Mouse (Mus musculus): ENCODE measurements around the gene 4933412E24Rik. TPM values are rescaled to one million over a fixed set of nuclear protein-coding genes. Genes with fewer than 3 reads are reported as not detected.

Gene 4933412E24Rik
- not detected in 2 replicates for polyA plus RNA-seq (2016; fragmentation: Nextera tagmentation; extraction: Ambion mirVana)

DNA sequence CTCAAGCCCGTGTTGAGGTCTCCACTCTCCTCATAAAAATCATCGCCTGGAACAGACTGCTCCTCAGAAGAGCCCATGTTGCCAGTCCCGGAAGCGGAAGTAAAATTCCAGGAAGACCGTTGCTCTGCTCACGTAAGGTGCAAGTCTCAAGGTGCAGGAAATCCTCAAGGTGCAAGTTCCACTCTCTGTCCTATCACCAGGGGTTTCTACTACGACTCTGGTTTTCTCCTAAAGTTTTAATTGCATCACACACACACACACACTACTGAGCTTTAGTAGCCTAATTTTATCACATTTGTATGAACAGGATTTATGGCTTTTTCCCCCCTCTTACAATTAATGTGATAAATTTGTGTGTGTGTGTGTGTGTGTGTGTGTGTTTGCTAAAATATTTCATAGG, at the start of gene 4933412E24Rik:
Gene 4933412E24Rik (minus strand): TSS at position 101 of the 400 bp plus-strand sequence.
- Histone ChIP-seq H3K9ac (no peak within 1 kb of the TSS), H3K27ac (ENCODE audit: poor library complexity, severe bottlenecking) (no peak within 1 kb of the TSS), H3K27me3 (replicated peaks) (no peaks in the 10 kb centered on the region), H3K4me1 (replicated peaks) (peaks cover 9% of the 10 kb centered on the region; the same call in 1 of the 2 replicates), H3K9me3 (replicated peaks) (no peaks in the 10 kb centered on the region), H3K4me3 (no peak within 1 kb of the TSS), H3K4me2 (no peak within 1 kb of the TSS), H3K36me3 (no peaks in the 10 kb centered on the region)
- 84% methylated on average over 7 of the region's 7 CpGs for WGBS
- no peak for ATAC-seq (ENCODE audit: insufficient number of reproducible peaks, low FRiP score)

DNA sequence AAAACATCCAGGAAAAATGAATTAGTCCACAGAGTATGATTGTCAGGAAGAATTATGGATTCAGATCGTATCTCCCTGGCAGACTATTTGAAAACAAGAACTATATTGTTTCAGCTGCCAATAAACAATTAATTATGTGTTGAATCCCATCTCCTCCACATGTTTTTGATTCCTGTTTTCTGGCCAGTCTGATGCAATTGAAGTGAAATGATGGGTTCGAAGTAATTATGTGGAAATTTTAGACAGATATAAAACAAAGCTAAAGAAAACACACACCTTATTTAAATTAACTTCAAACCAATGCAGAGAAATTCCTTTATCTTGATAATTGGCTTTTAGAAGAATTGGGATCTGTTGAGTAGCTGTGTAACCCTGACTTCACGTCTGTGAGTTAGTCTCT, 14.3 kb upstream of the 4933412E24Rik start:
- Histone ChIP-seq H3K36me3 (no peaks in the 10 kb centered on the region), H3K4me1 (replicated peaks) (no peaks in the 10 kb centered on the region), H3K27me3 (replicated peaks) (no peaks in the 10 kb centered on the region), H3K4me2 (no peak overlapping the region), H3K9me3 (replicated peaks) (no peaks in the 10 kb centered on the region), H3K4me3 (no peak overlapping the region), H3K27ac (ENCODE audit: poor library complexity, severe bottlenecking) (no peak overlapping the region), H3K9ac (no peak overlapping the region)
- WGBS: 70% methylated on average over 3 of the region's 3 CpGs
- no peak for ATAC-seq (ENCODE audit: insufficient number of reproducible peaks, low FRiP score)

DNA sequence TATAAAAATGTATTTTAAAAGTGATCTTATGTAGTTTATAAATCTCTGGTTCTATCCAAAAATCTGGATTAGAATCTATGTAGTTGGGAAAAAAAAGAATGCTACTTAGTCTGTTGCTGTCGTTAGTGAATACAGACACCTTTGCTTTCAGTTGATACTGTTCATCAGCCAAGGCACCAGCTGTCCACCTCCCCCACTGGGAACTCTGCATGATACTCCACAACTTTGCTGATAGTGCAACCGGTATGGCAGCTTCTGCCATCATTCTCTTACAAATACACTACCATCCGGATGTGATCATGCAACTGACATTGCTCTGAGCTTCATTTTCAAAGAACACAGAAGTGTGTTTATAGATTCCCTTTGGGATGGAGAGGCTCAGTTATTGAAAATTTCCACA, 4.8 kb upstream of the 4933412E24Rik start:
- H3K4me3 ChIP-seq: no peak overlapping the region
- 29% methylated on average over 3 of the region's 3 CpGs for WGBS
- no peaks in the 10 kb centered on the region for H3K9me3 ChIP-seq (replicated peaks)

DNA sequence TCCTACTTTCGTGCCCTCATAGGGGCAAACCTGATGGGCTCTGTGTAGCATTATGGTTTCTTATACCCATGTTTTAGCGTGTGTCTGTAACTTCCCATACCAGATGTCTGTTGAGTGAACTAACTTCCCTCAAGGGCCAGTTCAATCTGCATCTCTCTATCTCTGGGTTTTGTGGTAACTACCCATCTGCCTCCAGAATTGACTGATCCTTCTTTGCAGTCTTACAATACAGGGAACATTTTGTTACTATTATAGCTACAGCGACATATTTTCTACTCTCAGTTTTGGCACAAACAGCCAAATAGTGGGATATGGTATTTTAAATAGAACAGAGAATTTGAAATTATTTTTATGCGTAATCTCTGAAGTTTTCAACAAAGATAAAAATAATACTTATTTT, 6.2 kb downstream of the 4933412E24Rik start:
- no peak overlapping the region for H3K4me2 ChIP-seq
- no peaks in the 10 kb centered on the region for H3K36me3 ChIP-seq
- no peaks in the 10 kb centered on the region for H3K27me3 ChIP-seq (replicated peaks)
- ATAC-seq (ENCODE audit: insufficient number of reproducible peaks, low FRiP score): no peak
- H3K4me1 ChIP-seq (replicated peaks): peaks cover 6% of the 10 kb centered on the region; the same call in 1 of the 2 replicates
- no peak overlapping the region for H3K9ac ChIP-seq
- H3K27ac ChIP-seq (ENCODE audit: poor library complexity, severe bottlenecking): no peak overlapping the region
- no peak overlapping the region for H3K4me3 ChIP-seq
- 88% methylated on average over 4 of the region's 4 CpGs for WGBS
- H3K9me3 ChIP-seq (replicated peaks): no peaks in the 10 kb centered on the region

More for the DNA sequence above, 4.8 kb upstream of the 4933412E24Rik start:
- Histone ChIP-seq H3K9ac (no peak overlapping the region), H3K4me2 (no peak overlapping the region), H3K36me3 (no peaks in the 10 kb centered on the region), H3K4me1 (replicated peaks) (no peaks in the 10 kb centered on the region), H3K27me3 (replicated peaks) (no peaks in the 10 kb centered on the region), H3K27ac (ENCODE audit: poor library complexity, severe bottlenecking) (no peak overlapping the region)
- no peak for ATAC-seq (ENCODE audit: insufficient number of reproducible peaks, low FRiP score)

DNA sequence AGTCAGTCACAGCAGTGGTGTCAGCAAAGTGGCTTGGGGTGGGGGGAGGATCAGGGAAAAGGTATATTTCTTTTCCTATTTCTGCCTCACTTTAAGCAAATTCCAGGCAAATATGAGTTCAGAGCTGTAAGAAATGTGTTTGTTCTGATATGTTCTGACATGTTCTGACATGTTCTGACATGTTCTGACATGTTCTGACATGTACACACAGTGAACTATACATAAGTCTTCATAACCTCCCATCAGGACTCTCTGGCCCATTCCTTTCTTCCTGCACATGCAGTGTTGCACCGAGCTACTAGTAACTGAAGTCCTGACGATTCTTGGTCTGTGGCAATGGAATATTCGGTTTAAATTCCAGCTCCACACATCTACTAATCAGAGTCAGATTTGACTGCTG, 6.8 kb downstream of the 4933412E24Rik start:
- Histone ChIP-seq H3K9me3 (replicated peaks) (no peaks in the 10 kb centered on the region), H3K4me1 (replicated peaks) (0 out of 2 replicates have a peak, but pooled peaks cover under 1% of the 10 kb centered on the region), H3K4me2 (no peak overlapping the region), H3K9ac (no peak overlapping the region), H3K36me3 (no peaks in the 10 kb centered on the region), H3K4me3 (no peak overlapping the region), H3K27ac (ENCODE audit: poor library complexity, severe bottlenecking) (no peak overlapping the region), H3K27me3 (replicated peaks) (no peaks in the 10 kb centered on the region)
- ATAC-seq (ENCODE audit: insufficient number of reproducible peaks, low FRiP score): no peak
- 73% methylated on average over 3 of the region's 3 CpGs for WGBS

DNA sequence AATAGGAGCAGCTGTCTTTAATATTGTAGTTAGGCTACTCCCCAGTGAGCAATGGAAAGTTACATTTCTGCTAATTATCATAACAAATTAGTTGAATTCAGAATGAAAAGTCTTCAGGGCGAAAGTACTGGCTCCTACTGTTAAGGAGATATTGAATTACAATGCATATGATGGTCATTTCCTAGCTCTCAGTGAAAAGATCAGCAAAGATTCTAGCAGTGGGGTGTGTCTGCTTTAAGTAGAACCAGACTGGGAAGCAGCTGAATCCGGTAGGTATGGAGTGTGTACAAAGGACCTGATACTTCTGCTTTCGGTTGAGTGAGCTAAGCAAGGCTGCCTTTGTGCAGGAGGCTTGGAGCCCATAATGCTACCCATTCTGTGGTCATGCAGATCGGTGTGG, 32.6 kb downstream of the 4933412E24Rik start:
- 77% methylated on average over 4 of the region's 4 CpGs for WGBS
- Histone ChIP-seq H3K27ac (ENCODE audit: poor library complexity, severe bottlenecking) (no peak overlapping the region), H3K9me3 (replicated peaks) (no peaks in the 10 kb centered on the region), H3K9ac (no peak overlapping the region), H3K4me3 (no peak overlapping the region), H3K36me3 (no peaks in the 10 kb centered on the region), H3K27me3 (replicated peaks) (no peaks in the 10 kb centered on the region), H3K4me2 (no peak overlapping the region), H3K4me1 (replicated peaks) (peaks cover 7% of the 10 kb centered on the region)
- no peak for ATAC-seq (ENCODE audit: insufficient number of reproducible peaks, low FRiP score)

DNA sequence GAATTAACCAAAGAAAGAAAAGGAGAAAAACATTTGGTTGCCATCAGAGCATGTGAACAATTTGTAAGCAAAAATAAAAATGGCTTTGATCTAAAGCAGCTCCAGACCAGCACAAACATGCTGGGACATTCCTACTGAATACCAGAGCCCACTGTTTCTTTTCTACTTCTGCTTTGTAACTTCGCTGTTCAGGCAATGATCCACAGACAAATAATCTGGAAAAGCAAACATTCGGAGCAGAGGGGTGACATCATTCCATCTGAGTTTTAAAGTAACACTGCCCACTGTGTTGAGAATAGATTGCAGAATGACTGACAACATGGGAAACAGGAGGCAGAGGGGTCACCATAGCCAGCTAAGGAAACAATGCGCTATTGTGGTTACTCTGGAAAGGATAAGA, 41.1 kb downstream of the 4933412E24Rik start:
- Histone ChIP-seq H3K9ac (no peak overlapping the region), H3K4me1 (replicated peaks) (peaks cover 13% of the 10 kb centered on the region), H3K27ac (ENCODE audit: poor library complexity, severe bottlenecking) (no peak overlapping the region), H3K36me3 (no peaks in the 10 kb centered on the region), H3K4me3 (no peak overlapping the region), H3K4me2 (no peak overlapping the region), H3K9me3 (replicated peaks) (no peaks in the 10 kb centered on the region), H3K27me3 (replicated peaks) (no peaks in the 10 kb centered on the region)
- peak; percentile 63 for ATAC-seq (ENCODE audit: insufficient number of reproducible peaks, low FRiP score)
- WGBS: 28% methylated on average over 3 of the region's 3 CpGs

DNA sequence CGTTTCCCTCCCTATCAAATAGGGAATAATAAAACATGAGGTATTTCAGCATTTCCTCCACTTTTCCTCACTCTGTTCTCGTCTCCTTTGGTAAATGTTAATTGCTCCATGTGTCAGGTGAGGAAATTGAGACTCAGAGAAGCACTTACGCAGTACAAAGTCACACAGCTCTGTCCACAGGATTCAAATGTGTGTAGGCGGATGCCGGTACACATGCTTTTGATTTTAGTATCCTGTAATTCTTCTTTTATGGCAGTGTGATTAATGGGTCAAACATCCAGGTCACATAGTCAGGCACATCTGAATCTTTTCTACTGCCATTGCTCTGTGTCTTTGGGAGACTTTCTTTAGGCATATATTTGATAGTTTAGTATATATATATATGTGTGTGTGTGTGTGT, 41.8 kb downstream of the 4933412E24Rik start:
- Histone ChIP-seq H3K4me2 (no peak overlapping the region), H3K27me3 (replicated peaks) (no peaks in the 10 kb centered on the region), H3K9ac (no peak overlapping the region), H3K36me3 (no peaks in the 10 kb centered on the region), H3K4me3 (no peak overlapping the region), H3K27ac (ENCODE audit: poor library complexity, severe bottlenecking) (no peak overlapping the region), H3K4me1 (replicated peaks) (peaks cover 13% of the 10 kb centered on the region), H3K9me3 (replicated peaks) (no peaks in the 10 kb centered on the region)
- ATAC-seq (ENCODE audit: insufficient number of reproducible peaks, low FRiP score): no peak
- 60% methylated on average over 5 of the region's 5 CpGs for WGBS

DNA sequence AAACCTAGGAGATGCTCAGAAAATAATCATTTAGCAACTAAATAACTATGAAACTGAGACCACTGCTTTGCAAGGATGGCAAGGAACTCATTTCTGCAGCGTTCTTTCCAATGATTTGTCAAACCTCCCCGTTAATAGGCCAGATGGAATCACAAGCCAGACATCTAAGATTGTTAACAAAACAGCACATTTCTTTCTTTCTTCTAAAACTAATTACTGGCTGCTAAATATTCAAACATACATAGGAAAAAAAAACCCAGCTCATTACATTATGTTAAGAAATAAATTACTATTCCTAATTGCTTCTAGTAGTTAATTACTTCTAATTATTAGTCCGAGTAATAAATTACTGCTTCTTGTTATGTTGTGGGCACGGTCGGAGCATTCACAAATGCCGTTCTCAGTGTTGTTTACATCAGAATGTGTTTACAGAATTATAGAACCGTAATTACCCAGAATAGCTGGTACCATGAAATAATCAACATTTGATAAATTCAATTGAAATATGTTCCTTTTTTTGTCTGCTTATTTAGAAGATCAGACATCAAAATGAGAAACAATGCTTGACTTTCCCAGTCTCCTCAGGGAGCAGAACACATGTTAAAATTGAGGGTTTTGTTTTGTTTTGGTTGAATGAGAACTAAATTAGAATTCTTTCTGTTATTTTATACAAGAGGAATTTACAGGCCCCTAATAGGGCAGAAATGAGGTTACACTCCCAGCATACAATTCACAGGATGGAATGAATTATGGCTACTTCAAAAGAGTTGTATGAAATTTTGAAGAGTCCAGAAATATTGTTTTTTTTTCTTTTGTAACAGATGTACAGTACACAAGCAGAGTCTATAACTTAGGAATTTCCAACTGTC, 42.5 kb downstream of the 4933412E24Rik start:
- no peaks in the 10 kb centered on the region for H3K27me3 ChIP-seq (replicated peaks)
- no peak for ATAC-seq (ENCODE audit: insufficient number of reproducible peaks, low FRiP score)
- H3K9me3 ChIP-seq (replicated peaks): no peaks in the 10 kb centered on the region
- H3K4me3 ChIP-seq: no peak overlapping the region
- WGBS: 87% methylated on average over 7 of the region's 7 CpGs
- H3K27ac ChIP-seq (ENCODE audit: poor library complexity, severe bottlenecking): no peak overlapping the region
- no peaks in the 10 kb centered on the region for H3K36me3 ChIP-seq
- peaks cover 7% of the 10 kb centered on the region for H3K4me1 ChIP-seq (replicated peaks)
- H3K4me2 ChIP-seq: no peak overlapping the region
- H3K9ac ChIP-seq: no peak overlapping the region

All from heart, embryonic 12.5 days (tissue).